Mouse (Mus musculus): ENCODE measurements at regions not wholly inside any gene's neighbourhood (a gene's known extent, or its start where the extent isn't known, plus 50 kb on each side); places are given as distances from the start of the nearest gene placed in this dataset.
A peak's percentile ranks its signal among the peaks of the same experiment; 100 is the strongest.
"Not testable (repeated sequence)": the region's sequence is repeated elsewhere in the genome, so short reads cannot be mapped to it uniquely, and the experiment has no call there.

DNA sequence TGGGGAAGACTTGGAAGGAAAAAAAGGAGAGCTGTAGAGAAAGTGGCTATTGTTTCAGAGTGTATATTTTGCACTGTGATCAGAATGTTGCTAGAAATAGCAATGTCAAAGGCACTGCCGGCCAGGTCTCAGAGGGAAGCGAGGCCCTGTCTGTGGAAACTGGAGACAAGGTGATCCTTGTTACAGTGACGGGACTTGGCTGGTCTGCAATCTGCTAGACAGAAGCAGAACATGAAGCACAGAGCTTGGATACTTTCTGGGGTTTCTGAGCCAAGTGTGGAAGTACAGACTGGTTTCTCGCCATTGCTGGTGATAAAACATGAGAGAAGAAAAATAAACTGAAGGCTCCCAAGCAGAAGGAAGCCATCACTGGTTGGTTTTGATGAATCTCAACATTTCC lies 198.3 kb upstream of the Slc7a14 start:
- no peak for DNase-seq

- DNase-seq, result no peak
Observed at GRCm38 (mm10) chr3:31499201-31499968, 189.2 kb upstream of the Slc7a14 start.

GRCm38 (mm10) chr3:31495287-31495686 lies 185.1 kb upstream of the Slc7a14 start:
- no peak for DNase-seq

DNA sequence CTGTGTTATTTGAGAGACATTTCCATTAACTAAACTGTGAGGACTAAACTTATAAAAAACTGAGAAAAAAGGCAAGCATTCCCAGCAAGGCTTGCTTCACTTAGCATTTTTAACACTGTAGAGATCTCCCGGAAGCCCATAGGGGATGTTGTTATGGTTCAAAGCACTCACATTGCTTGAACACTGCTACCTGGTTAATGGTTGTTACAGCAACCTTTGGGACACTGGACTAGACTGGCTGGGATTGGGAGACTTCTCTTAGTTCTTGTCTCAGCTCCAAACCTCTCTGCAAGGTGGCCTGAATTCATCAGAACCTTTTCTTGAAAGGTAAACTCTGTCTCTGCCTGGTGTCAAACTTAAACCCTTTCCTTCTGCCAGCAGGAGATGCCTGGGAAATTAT lies 184.5 kb upstream of the Slc7a14 start:
- DNase-seq, result no peak

GRCm38 (mm10) chr3:31491736-31492135 lies 181.6 kb upstream of the Slc7a14 start:
- not testable (repeated sequence) for DNase-seq

GRCm38 (mm10) chr3:31487596-31487995 lies 177.4 kb upstream of the Slc7a14 start:
- no peak for DNase-seq

DNA sequence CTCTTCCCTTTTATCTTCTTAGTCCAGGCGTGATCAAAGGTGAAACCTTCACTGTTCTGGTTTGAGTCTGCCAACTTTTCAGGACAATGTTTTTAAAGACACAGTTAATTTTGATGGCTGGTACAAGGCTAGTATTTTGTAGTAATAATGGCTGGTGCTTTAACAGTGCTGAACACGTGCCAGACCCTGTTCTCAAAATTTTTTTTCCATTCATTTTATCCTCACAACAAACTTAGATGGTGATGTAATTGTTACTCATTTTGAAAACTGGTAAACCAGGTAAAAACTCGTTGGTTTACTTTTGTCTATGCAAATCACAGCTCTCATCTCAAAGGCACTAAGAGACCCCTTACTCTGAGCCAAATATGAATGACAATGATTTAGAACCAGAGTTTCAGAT lies 171.8 kb upstream of the Slc7a14 start:
- DNase-seq, result no peak

DNA sequence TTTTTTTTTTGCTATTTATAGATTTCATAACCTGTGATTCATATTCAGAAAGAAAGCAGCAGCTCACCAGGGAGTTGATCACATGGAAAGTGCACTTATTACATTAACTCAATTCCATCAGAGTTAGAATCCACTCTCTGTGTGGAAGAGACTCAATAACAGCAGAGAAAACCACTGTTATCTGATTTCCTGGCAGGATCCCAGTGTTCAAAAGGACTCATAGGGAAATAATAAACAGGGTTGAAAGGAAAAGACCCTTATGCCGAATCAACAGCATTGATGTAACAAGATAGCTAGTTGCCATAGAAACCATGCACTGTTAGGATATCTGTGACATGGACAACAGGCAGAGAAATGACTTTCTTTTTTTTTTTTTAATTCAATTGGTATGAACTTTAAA lies 157.7 kb upstream of the Slc7a14 start:
- peak; percentile 10 for DNase-seq

GRCm38 (mm10) chr3:31464260-31464659 lies 154.1 kb upstream of the Slc7a14 start:
- no peak for DNase-seq

DNA sequence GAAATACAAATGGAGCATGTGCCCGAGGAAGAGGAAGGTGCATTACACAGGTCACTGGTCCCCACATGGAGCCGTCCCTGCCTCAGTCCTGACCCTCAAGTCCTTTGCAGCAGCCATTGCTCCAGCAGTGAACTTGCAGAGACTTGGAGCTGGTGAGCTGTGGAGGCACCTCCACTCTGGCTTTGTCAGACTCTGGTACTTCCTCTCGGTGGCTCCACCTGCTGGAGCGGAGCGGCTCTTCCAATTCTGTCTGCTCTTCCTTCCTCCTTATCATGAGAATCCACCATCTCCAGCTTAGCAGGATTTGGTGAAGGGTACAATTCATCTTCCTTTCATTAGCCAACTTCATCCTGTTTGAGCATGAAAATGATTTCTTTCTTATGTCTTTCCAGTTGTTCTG lies 149.3 kb upstream of the Slc7a14 start:
- DNase-seq, result peak; percentile 57

DNA sequence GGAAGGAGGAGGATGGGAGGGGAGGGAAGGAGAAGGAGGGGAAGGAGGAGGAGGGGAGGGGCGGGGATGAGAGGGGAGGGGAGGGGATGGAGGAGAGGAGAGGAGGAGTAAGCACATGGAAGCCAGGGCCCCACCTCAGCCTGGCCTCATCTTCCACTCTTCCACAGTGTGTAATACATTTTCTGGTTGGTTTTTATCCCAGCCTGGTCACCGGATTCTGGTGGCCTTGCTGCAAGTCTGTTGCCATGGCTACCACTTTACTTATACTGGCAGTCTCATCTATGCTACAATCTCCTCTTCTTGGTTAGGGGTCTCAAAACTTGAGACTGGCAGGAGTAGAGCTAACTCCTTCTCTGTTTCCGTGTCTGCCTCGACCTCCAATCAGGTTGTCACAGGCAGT lies 147.8 kb upstream of the Slc7a14 start:
- no peak for DNase-seq

DNA sequence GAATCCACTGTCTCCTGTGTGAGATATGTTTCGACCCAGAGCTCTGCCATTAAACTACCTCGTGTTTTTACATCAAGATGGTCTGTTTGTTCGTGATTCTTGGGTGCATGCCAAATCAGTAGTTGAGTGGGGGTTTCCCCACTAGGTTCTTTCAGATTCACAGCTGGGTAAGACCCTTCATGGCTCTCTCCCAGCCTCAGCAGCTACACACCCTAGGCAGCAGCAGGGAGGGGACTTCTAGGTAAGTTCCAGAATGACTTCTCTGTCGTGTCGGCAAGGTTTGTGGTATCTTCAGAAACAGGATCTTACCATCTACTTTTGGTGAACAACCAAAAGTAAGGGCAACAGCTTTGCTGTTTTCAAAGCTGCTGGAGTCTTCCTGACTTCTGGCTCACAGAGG lies 144.9 kb upstream of the Slc7a14 start:
- DNase-seq, result no peak

DNA sequence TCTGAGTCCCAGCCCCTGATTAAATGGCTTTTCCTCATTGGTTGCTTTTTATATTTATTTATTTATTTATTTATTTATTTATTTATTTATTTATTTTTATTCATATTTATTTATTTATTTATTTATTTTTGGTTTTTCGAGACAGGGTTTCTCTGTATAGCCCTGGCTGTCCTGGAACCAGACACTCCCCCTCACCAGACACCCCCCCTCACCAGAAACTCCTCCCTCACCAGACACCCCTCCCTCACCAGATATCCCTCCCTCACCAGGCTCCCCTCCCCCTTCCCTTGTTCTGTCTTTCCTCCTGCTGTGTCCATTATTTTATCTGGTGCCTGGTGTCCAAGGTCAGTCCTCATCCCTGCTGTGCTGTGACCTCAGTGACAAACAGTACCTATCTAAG lies 134.7 kb upstream of the Slc7a14 start:
- no peak for DNase-seq

DNA sequence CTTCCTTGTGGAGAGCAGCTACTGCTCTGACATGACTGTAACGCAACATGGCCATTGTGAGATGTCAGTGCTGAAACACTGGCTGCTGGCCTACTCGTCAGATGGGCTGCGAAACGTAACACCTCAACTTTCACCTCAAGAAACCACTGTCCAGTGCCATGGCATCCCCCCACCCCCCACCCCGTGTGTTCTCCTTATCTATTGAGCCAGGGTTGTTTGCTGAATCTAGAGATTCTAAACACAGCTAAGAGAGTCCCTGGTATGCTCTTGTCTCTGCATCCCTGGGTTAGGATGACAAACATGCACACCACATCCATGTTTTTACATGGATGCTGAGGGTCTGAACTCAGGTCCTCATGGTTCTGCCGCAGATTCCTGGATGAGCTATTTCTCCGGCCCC lies 134.1 kb upstream of the Slc7a14 start:
- no peak for DNase-seq

DNA sequence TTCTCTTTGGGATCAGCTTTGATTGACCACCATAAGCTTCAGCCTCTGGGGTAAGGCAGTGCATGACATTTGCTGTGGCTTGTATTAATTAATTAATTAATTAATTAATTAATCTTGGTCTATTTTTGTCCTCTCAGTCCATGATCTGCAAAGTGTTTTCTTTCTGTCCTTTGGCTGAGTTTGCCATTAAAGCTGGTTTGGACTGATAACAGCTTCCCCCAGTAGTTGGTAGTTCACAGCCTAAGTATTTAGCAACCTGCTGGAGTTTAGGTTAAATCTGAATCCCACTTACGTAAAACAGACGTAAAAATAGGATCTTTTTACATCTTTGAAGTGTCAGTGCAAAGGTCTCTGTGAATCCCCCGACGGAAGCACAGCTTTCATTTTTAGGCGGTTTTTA lies 133.7 kb upstream of the Slc7a14 start:
- no peak for DNase-seq

DNA sequence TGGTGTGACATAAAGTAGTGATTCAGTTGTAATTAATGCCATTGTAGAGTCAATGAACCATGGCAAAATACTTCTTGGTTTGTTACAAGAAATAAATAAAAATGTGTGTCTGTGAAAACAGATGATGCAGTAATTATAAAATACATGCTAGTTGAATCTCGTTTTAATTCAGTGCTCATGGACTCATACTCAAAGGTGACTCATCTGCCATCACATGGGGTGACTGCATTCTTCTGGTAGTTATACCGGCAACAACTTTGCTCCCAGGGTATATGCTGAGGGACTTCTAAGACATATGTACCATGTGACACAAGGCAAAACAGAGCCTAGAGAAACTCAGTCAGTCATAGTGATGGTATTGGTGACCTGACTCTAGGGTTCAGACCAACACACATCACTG lies 130.1 kb upstream of the Slc7a14 start:
- DNase-seq, result no peak

GRCm38 (mm10) chr3:31437970-31438369 lies 127.8 kb upstream of the Slc7a14 start:
- DNase-seq, result no peak

GRCm38 (mm10) chr3:31435204-31435963 lies 125.2 kb upstream of the Slc7a14 start:
- DNase-seq, result no peak

DNA sequence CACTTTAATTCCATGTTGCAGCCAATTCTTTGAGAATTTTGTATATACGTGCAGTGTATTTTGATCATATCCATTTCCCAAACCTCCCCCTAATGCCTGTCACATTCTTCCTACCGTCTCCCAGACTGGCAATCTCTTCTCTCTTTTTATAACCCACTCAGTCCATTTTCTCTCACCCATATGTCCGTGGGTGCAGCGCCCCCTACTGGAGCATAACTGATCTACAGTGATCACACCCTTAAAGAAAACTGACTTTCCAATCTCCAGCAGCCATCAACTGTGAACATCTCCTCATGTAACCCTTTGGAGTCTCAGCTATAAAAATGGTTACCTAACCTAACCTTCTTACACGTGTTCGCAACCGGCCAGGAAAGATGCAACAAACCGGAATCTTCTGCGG lies 123.0 kb upstream of the Slc7a14 start:
- no peak for DNase-seq

GRCm38 (mm10) chr3:31423517-31423916 lies 113.3 kb upstream of the Slc7a14 start:
- no peak for DNase-seq

DNA sequence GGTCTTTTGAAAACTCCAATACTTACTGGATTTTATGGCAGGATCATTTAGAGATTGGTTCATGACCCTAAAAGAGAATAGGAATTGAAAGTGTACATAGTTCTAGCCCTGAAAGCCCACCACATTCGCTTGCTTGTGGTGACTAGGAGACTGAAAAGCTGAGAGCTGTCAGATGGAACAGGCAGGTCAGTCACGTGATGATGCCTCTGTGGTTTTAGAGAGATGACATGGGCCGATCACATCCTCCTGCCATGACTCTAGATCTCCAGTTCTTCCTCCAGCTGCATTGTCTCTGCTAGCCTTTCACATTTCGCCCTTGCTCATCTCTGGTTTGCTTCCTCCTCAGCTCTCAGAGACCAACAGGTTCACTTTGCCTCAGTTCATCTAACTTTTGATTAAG lies 98.6 kb upstream of the Slc7a14 start:
- no peak for DNase-seq

DNA sequence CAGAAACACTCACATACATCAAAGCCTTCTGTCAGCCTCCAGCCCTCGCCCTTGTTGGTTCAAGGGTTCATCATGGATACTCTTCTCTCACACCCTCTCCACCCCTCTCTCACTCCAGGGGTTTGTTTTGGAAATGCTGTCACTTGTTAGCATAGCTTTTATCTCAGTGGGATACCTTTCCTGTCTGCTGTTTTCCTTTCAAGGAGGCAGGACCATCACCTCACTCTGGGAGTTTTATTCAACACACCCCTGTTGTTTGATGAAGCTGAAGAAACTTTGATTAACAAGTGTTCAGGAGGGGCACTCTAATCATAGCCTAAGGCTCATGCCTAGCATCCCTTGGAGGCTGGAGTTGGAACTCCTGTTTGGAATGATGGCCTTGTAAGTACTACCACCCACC lies 95.7 kb upstream of the Slc7a14 start:
- no peak for DNase-seq

- no peak for DNase-seq
Observed at GRCm38 (mm10) chr3:31399136-31399535, 89.0 kb upstream of the Slc7a14 start.

- DNase-seq, result no peak
Observed at GRCm38 (mm10) chr3:31394533-31394932, 84.4 kb upstream of the Slc7a14 start.

DNA sequence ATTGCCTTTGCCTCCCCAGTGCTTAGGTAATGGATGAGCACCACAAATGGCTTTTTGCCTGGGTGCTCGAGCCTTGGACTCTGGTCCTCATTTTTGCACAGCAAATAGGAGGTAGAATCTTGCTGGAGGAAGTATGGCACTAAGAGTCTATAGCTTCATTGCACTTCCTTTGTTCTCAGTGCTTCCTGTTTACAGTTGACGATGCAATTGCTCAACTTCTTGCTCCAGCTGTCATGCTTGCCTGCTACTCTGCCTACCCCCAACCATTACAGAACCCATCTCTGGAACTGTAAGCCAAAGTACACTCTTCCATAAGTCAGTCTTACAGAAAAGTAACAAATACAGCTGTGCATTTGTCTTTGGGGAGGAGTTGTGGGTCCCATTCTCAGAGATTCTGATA lies 79.8 kb upstream of the Slc7a14 start:
- no peak for DNase-seq
